Comparison of ENCODE assay signal across 8 mouse cellular contexts in the genomic region with DNA sequence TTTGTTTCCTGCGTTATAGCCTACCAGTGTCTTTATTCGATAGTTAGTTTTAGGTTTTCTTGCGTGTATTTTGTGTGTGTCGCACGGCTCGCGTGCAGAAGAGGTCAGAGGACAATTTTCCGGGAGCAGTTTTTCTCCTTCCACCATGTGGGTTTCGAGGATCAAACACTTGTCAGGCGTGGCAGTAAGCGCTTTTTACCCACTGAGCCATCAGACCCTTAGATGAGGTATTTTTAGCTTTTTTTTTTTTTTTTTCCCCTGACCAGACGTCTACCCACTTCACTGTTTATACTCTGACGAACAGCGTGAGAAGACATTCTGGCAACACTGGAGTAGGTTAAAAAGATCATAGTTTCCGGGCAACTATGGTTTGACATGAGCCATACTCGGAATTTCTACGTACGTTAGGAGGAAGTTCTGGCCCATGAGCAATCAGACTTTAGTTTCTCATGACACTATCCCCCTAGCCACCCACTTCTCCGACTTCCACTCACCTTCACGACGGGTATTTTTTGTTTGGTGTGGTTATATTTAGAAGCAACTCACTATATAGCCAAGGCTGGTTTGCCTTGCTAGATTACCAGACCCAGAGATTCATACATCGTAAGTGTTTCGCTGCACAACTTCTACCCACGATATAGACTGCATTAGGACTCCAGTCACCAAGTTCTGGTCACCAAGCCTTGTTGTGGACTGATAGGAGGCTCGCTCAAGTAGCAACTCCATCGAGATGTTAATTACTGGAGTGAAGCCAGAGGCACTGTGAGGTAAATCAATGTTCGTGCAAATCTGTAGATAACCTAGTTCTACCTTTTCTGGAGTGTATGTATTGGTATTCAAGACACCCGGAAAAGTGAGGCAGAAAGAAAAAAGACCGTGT. TPM values are rescaled to one million over a fixed set of nuclear protein-coding genes. Genes with fewer than 3 reads are reported as not detected.
A peak's percentile ranks its signal among the peaks of the same experiment; 100 is the strongest.
DNase-seq lines count a peak whose midpoint lies in the region; ATAC-seq and TF ChIP-seq lines count a peak whose summit lies in the region.

No protein-coding gene starts in this region.

- peaks cover 21% of the 10 kb centered on the region for H3K4me1 ChIP-seq in kidney, embryonic 15.5 days
- H3K4me1 ChIP-seq in heart, embryonic 14.5 days (ENCODE audit: control insufficient read depth in 2 of 2, insufficient read depth in 2 of 2, low read length in 2 of 2) = peaks cover 0 to 19% of the 10 kb centered on the region in 2 experiments; a peak in 3 of 4 replicates
- H3K4me1 ChIP-seq in liver, embryonic 16.5 days (ENCODE audit: control insufficient read depth, low read depth, low read length) = peaks cover 20% of the 10 kb centered on the region
- H3K4me1 ChIP-seq in small intestine, adult 2 months (ENCODE audit: control insufficient read depth, insufficient read depth, insufficient read length, low read length) = peaks cover 7% of the 10 kb centered on the region; the same call in 1 of the 2 replicates

- TF ChIP-seq POLR2A in small intestine, adult 2 months (IDR thresholded peaks at IDR 0.05; ENCODE audit: low read depth, low read length) = no peak

- TF ChIP-seq CTCF in Patski (IDR thresholded peaks at IDR 0.05) = no peak
- TF ChIP-seq CTCF in small intestine, adult 2 months (IDR thresholded peaks at IDR 0.05; ENCODE audit: extremely low read depth, insufficient read length, insufficient replicate concordance, low read depth, low read length) = no peak

- POLR2A ChIA-PET in Patski (lab: Charles Lee) = interaction anchor here (0.6 kb wide), 1 partner anchor 28 kb away, joined by 3 read pairs; no protein-coding TSS in a partner anchor

- peak overlapping the region; percentile 62 for H3K4me2 ChIP-seq in kidney, embryonic 15.5 days
- H3K4me2 ChIP-seq in heart, embryonic 14.5 days (ENCODE audit: low read length) = peak overlapping the region; percentile 83
- peak overlapping the region; percentile 90 for H3K4me2 ChIP-seq in liver, embryonic 16.5 days (ENCODE audit: low read depth, low read length)

- H3K27me3 ChIP-seq in kidney, embryonic 15.5 days = no peaks in the 10 kb centered on the region
- H3K27me3 ChIP-seq in Patski = no peaks in the 10 kb centered on the region
- H3K27me3 ChIP-seq in heart, embryonic 14.5 days (ENCODE audit: control insufficient read depth, insufficient read depth, low read length) = no peaks in the 10 kb centered on the region
- H3K27me3 ChIP-seq in liver, embryonic 16.5 days (ENCODE audit: control insufficient read depth, insufficient read depth, low read depth, low read length) = no peaks in the 10 kb centered on the region
- no peaks in the 10 kb centered on the region for H3K27me3 ChIP-seq in small intestine, adult 2 months (ENCODE audit: control insufficient read depth, insufficient read depth, low read length)

- H3K9ac ChIP-seq in kidney, embryonic 15.5 days = peak overlapping the region; percentile 86
- H3K9ac ChIP-seq in heart, embryonic 14.5 days (ENCODE audit: low read length) = peak overlapping the region; percentile 87
- H3K9ac ChIP-seq in liver, embryonic 16.5 days (ENCODE audit: low read depth, low read length) = peak overlapping the region; percentile 97

- 28% methylated on average over 29 of the region's 29 CpGs for WGBS in kidney, embryonic 15.5 days
- WGBS in heart, embryonic 14.5 days = 15% methylated on average over 29 of the region's 29 CpGs
- WGBS in liver, embryonic 16.5 days (ENCODE audit: insufficient replicate concordance) = 12% methylated on average over 29 of the region's 29 CpGs
- 7% methylated on average over 29 of the region's 29 CpGs for WGBS in small intestine, adult 2 months

- no peaks in the 10 kb centered on the region for H3K36me3 ChIP-seq in kidney, embryonic 15.5 days
- no peaks in the 10 kb centered on the region for H3K36me3 ChIP-seq in heart, embryonic 14.5 days (ENCODE audit: control insufficient read depth, insufficient read depth, low read length)
- no peaks in the 10 kb centered on the region for H3K36me3 ChIP-seq in liver, embryonic 16.5 days (ENCODE audit: control insufficient read depth, insufficient read depth)
- H3K36me3 ChIP-seq in small intestine, adult 2 months (ENCODE audit: control insufficient read depth, insufficient read depth, low read length) = no peaks in the 10 kb centered on the region

- H3K4me3 ChIP-seq in kidney, embryonic 15.5 days (replicated peaks) = peak overlapping the region; percentile 79
- peak overlapping the region; percentile 89 to 91 for H3K4me3 ChIP-seq in heart, embryonic 14.5 days (ENCODE audit: control insufficient read depth in 1 of 2, insufficient read depth in 1 of 2, low read depth in 1 of 2, low read length in 2 of 2)
- peak overlapping the region; percentile 98 for H3K4me3 ChIP-seq in liver, embryonic 16.5 days (ENCODE audit: low read depth, low read length)
- H3K4me3 ChIP-seq in small intestine, adult 2 months (ENCODE audit: low read depth, low read length) = peak overlapping the region; percentile 79

- no peak; the same call in 1 of the 2 replicates for ATAC-seq in kidney, embryonic 15.5 days (replicated peaks; ENCODE audit: low FRiP score)
- ATAC-seq in Patski = peak; percentile 2
- no peak; the same call in 1 of the 2 replicates for ATAC-seq in heart, embryonic 14.5 days (ENCODE audit: insufficient number of reproducible peaks, insufficient read depth, low FRiP score, low read depth)
- no peak for ATAC-seq in liver, embryonic 16.5 days (ENCODE audit: low read depth)

- in situ Hi-C loops in Patski (cut with MboI; ENCODE audit: low pct_unique_long_range_greater_than_20kb) = no loop called here

- no peak for DNase-seq in kidney, adult 8-10 months
- DNase-seq in Patski (ENCODE audit: low read depth, low spot score) = no peak
- DNase-seq in urinary bladder, postnatal 25 days (ENCODE audit: low spot score) = no peak
- no peak for DNase-seq in layer of hippocampus, postnatal 25 days (ENCODE audit: extremely low spot score in 1 of 2, low spot score in 1 of 2)

- CTCF ChIA-PET in Patski (lab: Charles Lee) = no interaction called here

- H3K27ac ChIP-seq in kidney, embryonic 15.5 days = peak overlapping the region; percentile 92
- H3K27ac ChIP-seq in heart, embryonic 14.5 days (replicated peaks in 1 of 2; ENCODE audit: control insufficient read depth in 1 of 2, insufficient read depth in 1 of 2, low read depth in 2 of 2, low read length in 2 of 2) = peak overlapping the region; percentile 97
- H3K27ac ChIP-seq in liver, embryonic 16.5 days (ENCODE audit: low read length) = peak overlapping the region; percentile 96
- peak overlapping the region; percentile 87 for H3K27ac ChIP-seq in small intestine, adult 2 months (ENCODE audit: insufficient read depth, low read depth, low read length)

- H3K9me3 ChIP-seq in kidney, embryonic 15.5 days (replicated peaks) = no peaks in the 10 kb centered on the region
- no peaks in the 10 kb centered on the region for H3K9me3 ChIP-seq in heart, embryonic 14.5 days (ENCODE audit: control insufficient read depth, low read length)
- no peaks in the 10 kb centered on the region for H3K9me3 ChIP-seq in liver, embryonic 16.5 days (replicated peaks; ENCODE audit: control insufficient read depth, low read length)

RNA-seq across cellular contexts. Expression of gene Arih2, which starts 0.6 kb away (rescaled TPM):
- polyA plus RNA-seq in kidney, embryonic 15.5 days (2015; fragmentation: Nextera tagmentation; extraction: Ambion mirVana) = 50.1 and 51.0 TPM in 2 replicates
- polyA plus RNA-seq in Patski (2021) = 43.7 TPM
- polyA plus RNA-seq in heart, embryonic 14.5 days (2014; fragmentation: Nextera tagmentation; extraction: Ambion mirVana) = 33.5 and 34.8 TPM in 2 replicates
- 30.4 and 31.6 TPM in 2 replicates for polyA plus RNA-seq in liver, embryonic 16.5 days (2015; fragmentation: Nextera tagmentation; extraction: Ambion mirVana)
- polyA plus RNA-seq in small intestine, adult 2 months (2012; rRNA removed) = 13.1 and 22.4 TPM in 2 replicates
- 10 to 100 TPM; 49.3 to 53.9 TPM for total RNA-seq in layer of hippocampus, postnatal 25 days (2021)

RNA-seq across cellular contexts. Expression of gene Slc25a20, which starts 12.1 kb away (rescaled TPM):
- 50.0 and 51.8 TPM in 2 replicates for polyA plus RNA-seq in kidney, embryonic 15.5 days (2015; fragmentation: Nextera tagmentation; extraction: Ambion mirVana)
- 48.1 TPM for polyA plus RNA-seq in Patski (2021)
- 50.2 and 65.3 TPM in 2 replicates for polyA plus RNA-seq in heart, embryonic 14.5 days (2014; fragmentation: Nextera tagmentation; extraction: Ambion mirVana)
- polyA plus RNA-seq in liver, embryonic 16.5 days (2015; fragmentation: Nextera tagmentation; extraction: Ambion mirVana) = 28.9 and 30.9 TPM in 2 replicates
- polyA plus RNA-seq in small intestine, adult 2 months (2012; rRNA removed) = 19.7 and 26.0 TPM in 2 replicates
- 10 to 100 TPM; 18.2 to 18.4 TPM for total RNA-seq in layer of hippocampus, postnatal 25 days (2021)

RNA-seq across cellular contexts. Expression of gene Prkar2a, which starts 39.3 kb away (rescaled TPM):
- polyA plus RNA-seq in kidney, embryonic 15.5 days (2015; fragmentation: Nextera tagmentation; extraction: Ambion mirVana) = 25.5 and 27.6 TPM in 2 replicates
- polyA plus RNA-seq in Patski (2021) = 30.9 TPM
- 31.5 and 33.5 TPM in 2 replicates for polyA plus RNA-seq in heart, embryonic 14.5 days (2014; fragmentation: Nextera tagmentation; extraction: Ambion mirVana)
- 6.6 and 8.8 TPM in 2 replicates for polyA plus RNA-seq in liver, embryonic 16.5 days (2015; fragmentation: Nextera tagmentation; extraction: Ambion mirVana)
- 17.6 and 31.5 TPM in 2 replicates for polyA plus RNA-seq in small intestine, adult 2 months (2012; rRNA removed)
- total RNA-seq in layer of hippocampus, postnatal 25 days (2021) = 10 to 100 TPM; 38.7 to 38.8 TPM

RNA-seq across cellular contexts. Expression of gene P4htm, which starts 52.3 kb away (rescaled TPM):
- polyA plus RNA-seq in kidney, embryonic 15.5 days (2015; fragmentation: Nextera tagmentation; extraction: Ambion mirVana) = 9.1 and 11.7 TPM in 2 replicates
- polyA plus RNA-seq in Patski (2021) = 8.6 TPM
- 16.1 and 20.6 TPM in 2 replicates for polyA plus RNA-seq in heart, embryonic 14.5 days (2014; fragmentation: Nextera tagmentation; extraction: Ambion mirVana)
- polyA plus RNA-seq in liver, embryonic 16.5 days (2015; fragmentation: Nextera tagmentation; extraction: Ambion mirVana) = 0.48 and 0.70 TPM in 2 replicates
- 3.8 and 4.8 TPM in 2 replicates for polyA plus RNA-seq in small intestine, adult 2 months (2012; rRNA removed)
- 10 to 100 TPM; 92.0 to 97.8 TPM for total RNA-seq in layer of hippocampus, postnatal 25 days (2021)
